Mouse (Mus musculus): ENCODE data around the gene Pspn. TPM values are rescaled to one million over a fixed set of nuclear protein-coding genes. Genes with fewer than 3 reads are reported as not detected.

The Pspn gene
- total RNA-seq, 4 experiments from 2014 or later: 0.82 TPM; not detected in 3

DNA sequence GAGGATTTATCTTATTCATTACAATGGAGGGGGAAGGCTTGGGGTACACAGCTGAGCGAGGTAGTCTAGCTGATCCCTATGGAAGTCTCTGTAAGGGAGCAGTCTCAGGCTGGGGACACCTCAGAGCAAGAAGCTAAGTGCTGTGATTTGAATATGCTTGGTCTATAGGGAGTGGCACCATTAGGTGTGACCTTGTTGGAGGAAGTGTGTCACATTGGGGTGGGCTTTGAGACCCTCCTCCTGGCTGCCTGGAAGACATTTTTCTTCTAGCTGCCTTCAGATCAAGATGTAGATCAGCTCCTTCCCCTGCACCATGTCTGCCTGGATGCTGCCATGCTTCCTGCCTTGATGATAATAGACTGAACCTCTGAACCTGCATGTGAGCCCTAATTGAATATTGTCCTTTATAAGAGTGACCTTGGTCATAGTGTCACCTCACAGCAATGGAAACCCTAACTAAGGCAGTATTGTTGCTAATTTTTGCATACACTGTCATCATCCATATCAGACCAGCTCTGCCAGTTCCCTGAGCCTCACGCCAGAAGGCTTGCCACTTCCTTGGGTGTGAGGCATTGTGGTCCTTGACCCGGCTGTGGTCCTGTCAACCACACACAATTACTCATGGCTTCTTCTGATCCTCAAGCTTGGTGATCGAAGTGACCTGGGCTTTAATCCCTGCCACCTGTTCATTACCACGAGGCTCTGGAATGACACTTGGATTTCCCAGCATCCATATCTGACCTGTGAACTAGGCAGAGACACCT lies 37.0 kb downstream of the Pspn start:
- DNase-seq (ENCODE audit: low spot score in 2 of 2): no peak

DNA sequence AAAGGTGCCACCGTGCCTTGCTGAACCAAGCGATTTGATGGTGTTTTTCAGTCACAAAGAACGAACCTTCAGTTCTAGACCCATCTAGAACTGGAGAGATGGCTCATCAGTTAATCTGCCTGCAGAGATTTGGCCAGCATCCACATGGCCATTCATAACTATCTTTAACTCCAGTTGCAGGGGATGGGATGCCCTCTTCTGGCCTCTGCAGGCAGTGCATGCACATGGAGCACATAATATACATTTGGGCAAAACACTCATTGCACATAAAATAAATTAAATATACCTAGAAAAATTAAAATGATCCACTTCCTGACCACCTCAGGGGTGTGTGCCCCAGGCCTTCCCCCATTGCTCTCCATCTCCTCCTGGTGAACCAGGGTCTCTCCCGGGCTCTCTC lies 37.9 kb downstream of the Pspn start:
- DNase-seq (ENCODE audit: low spot score in 2 of 2): no peak

DNA sequence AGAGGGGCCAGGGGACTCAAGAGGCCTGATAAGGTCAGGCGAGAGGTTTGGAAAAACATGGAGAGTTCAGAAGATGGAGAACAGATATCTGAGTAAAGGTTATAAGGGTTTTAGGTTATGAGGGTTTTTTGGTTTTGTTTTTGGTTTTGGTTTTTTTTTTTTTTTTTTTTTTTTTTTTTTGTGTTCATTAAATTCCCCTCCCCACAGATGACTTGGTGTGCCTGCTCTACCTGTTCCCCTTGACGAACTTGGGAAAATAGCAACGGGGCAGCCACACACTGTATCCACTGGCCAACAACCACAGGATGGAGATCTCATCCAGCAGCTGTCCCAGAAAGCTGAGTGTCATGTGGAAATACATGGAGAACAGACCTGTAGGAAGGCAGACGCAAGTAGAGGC lies 41.2 kb downstream of the Pspn start:
- no peak for DNase-seq (ENCODE audit: low spot score in 2 of 2)

DNA sequence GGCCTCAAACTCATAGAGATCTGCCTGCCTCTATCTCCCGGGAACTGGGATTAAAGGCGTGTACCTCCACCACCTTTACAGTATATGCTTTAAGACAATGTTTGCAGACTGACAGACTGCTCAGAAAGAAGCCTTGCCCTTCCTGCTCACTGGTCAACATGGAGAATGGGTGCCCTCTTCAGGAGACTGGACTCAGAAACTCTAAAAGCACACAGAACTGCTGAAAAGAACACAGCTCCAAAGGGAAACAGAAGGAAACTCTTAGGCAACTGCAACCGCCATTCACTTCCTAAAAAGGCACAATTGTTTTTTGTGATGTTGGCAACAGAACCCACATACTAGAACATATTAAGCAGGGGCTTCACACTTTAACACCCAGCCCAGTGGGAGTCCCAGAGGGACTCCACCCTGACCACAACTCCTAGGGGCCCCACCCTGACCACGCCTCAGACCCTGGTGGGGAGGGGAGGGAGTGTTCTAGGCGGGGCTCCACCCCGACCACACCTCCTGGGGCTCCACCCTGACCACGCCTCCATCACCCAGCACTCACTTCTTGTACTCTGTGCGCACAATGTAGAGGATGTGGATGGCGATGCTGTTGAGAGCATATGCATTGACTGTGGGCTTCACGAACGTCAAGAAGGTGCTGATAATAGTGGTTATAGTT lies 41.9 kb downstream of the Pspn start:
- no peak for DNase-seq (ENCODE audit: low spot score in 2 of 2)

DNA sequence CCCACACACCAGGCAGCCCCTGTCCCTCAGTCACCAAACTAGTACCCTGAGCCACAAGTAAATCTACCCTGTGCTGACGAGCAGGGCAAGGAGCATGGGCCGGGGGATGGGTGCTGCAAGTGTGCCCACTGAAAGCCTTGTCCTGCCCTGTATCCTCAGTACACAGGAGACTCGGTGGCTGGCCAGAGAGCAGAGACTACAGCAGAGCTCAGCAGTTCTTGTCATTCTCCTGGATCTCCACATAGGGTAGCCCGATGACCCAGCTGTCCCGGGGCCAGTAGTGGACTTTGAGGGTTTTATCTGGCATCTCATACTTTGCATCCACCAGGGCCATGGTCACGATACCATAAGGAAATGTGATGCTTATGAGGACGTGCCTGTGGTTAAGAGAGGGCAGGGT lies 44.9 kb downstream of the Pspn start:
- no peak for DNase-seq (ENCODE audit: low spot score in 2 of 2)

DNA sequence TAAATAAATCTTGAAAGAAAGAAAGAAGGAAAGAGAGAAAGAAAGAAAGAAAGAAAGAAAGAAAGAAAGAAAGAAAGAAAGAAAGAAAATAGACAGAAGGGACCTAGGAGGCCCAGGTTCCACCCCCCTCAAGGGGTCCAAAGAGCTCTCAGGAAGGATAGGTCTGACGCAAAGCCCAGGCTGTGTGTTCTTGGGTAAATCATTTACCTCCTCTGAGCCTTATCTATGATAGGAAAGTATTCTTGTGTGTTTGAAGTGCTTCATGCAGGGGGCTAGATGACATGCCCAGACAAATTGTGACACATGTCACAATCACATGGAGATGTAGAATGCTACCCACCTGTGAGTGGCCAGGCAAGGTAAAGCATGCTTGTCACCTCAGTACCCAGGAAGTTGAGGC lies 47.2 kb downstream of the Pspn start:
- no peak for DNase-seq (ENCODE audit: low spot score in 2 of 2)

DNA sequence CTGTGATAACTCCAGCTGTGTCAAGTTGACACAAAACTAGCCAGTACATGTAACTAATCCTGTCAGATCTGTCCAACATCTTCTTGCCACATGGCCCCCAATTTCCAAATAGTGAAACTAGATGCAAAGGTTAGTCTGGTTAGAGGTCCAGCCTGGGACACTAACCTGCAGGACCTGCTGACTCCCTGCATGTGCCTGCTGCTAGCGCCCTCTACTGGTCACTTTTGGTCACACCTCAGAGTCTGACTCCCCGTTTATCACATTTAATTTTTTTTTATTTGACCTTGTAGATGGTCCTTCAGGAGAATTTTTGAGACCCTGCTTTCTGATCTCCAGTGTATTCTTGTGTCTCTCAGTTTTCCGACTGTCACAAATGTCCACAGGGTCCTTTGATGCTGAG lies 48.9 kb downstream of the Pspn start:
- DNase-seq (ENCODE audit: low spot score in 2 of 2): peak in 1 of 2 experiments; percentile 38

Other genes with a start within 250 kb of the Pspn start
- 1 to 10 TPM; 2.3 to 3.3 (median 2.6) TPM for gene Nrtn, start 242.5 kb downstream of the Pspn start, total RNA-seq (2022)
- 10 to 100 TPM; 65.0 to 75.5 (median 71.4) TPM for gene Dus3l, start 235.3 kb downstream of the Pspn start, total RNA-seq (2022)
- gene Prr22, start 229.8 kb downstream of the Pspn start, total RNA-seq (2022): 1 to 10 TPM in 3 of 4 experiments, under 1 TPM in 1; 0.68 to 1.8 (median 1.6) TPM
- 1 to 10 TPM; 4.3 to 6.0 (median 5.0) TPM for gene Rfx2, start 169.0 kb downstream of the Pspn start, total RNA-seq (2022)
- gene Acsbg2, start 125.6 kb downstream of the Pspn start, total RNA-seq (2022): not detected
- under 1 TPM in 3 of 4 experiments, not detected in 1; 0.20 to 0.35 (median 0.27) TPM for gene 1700061G19Rik, start 124.5 kb downstream of the Pspn start, total RNA-seq (2022)
- 10 to 100 TPM; 73.9 to 92.9 (median 80.6) TPM for gene Mllt1, start 64.6 kb downstream of the Pspn start, total RNA-seq (2022)
- gene Acer1, start 17.9 kb downstream of the Pspn start, total RNA-seq (2022): not detected
- 10 to 100 TPM; 60.9 to 70.6 (median 66.6) TPM for gene Clpp, start 9.7 kb downstream of the Pspn start, total RNA-seq (2022)
- 10 to 100 TPM; 24.3 to 29.5 (median 25.4) TPM for gene Alkbh7, start 2.7 kb downstream of the Pspn start, total RNA-seq (2022)
- 10 to 100 TPM; 57.0 to 64.0 (median 61.5) TPM for gene Gtf2f1, start 11.3 kb upstream of the Pspn start, total RNA-seq (2022)
- under 1 TPM in 2 of 4 experiments, not detected in 2; 0.45 to 0.57 TPM for gene Gm17949, start 11.5 kb upstream of the Pspn start, total RNA-seq (2022)
- gene Khsrp, start 31.5 kb upstream of the Pspn start, total RNA-seq (2022): 100 to 1,000 TPM; 105 to 118 (median 111) TPM
- not detected for gene Slc25a41, start 41.6 kb upstream of the Pspn start, total RNA-seq (2022)
- 1 to 10 TPM in 2 of 4 experiments, under 1 TPM in 2; 0.70 to 2.1 (median 1.4) TPM for gene Crb3, start 59.1 kb upstream of the Pspn start, total RNA-seq (2022)
- 100 to 1,000 TPM; 352 to 366 (median 355) TPM for gene Slc25a23, start 59.8 kb upstream of the Pspn start, total RNA-seq (2022)
- 1 to 10 TPM; 1.1 to 4.4 (median 3.0) TPM for gene Dennd1c, start 78.5 kb upstream of the Pspn start, total RNA-seq (2022)
- 100 to 1,000 TPM; 500 to 601 (median 567) TPM for gene Tubb4a, start 87.8 kb upstream of the Pspn start, total RNA-seq (2022)
- 1 to 10 TPM in 3 of 4 experiments, under 1 TPM in 1; 0.49 to 1.3 (median 1.1) TPM for gene Tnfsf9, start 105.3 kb upstream of the Pspn start, total RNA-seq (2022)
- under 1 TPM in 1 of 4 experiments, not detected in 3; 0.55 TPM for gene Cd70, start 149.8 kb upstream of the Pspn start, total RNA-seq (2022)
- not detected for gene Tnfsf14, start 194.2 kb upstream of the Pspn start, total RNA-seq (2022)
- gene C3, start 228.1 kb upstream of the Pspn start, total RNA-seq (2022): 10 to 100 TPM in 2 of 4 experiments, 1 to 10 TPM in 2; 2.2 to 19.0 (median 8.9) TPM
- 10 to 100 TPM; 25.7 to 28.6 (median 28.3) TPM for gene Gpr108, start 248.4 kb upstream of the Pspn start, total RNA-seq (2022)
- 10 to 100 TPM in 3 of 4 experiments, 1 to 10 TPM in 1; 8.1 to 12.3 (median 11.6) TPM for gene Trip10, start 249.4 kb upstream of the Pspn start, total RNA-seq (2022)